Mouse (Mus musculus): Measurements from ENCODE around the gene Carmil1. TPM values are rescaled to one million over a fixed set of nuclear protein-coding genes. Genes with fewer than 3 reads are reported as not detected.

Carmil1 gene
- polyA plus RNA-seq, 2 experiments, result 18.7 to 33.9 TPM

DNA sequence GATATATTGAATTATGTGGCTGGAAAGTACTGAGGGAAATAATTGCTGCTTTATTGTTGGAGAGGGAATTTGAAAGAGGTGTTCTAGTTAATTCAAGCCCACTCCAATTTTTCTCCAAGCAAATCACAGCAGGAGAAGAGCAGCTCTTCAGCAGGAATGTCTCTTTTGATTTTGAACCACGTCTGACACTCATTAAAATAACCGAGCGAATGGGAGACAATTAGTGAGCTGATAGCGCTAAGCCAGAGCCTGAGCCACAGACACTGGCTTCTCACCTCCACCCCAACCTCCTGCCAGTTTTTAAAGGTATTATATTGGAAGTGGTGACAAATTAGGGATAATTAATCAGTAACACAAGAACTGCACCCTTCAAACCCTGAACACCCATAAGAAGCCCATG, 217.8 kb downstream of the Carmil1 start:
- Histone ChIP-seq H3K27me3 (ENCODE audit: control insufficient read depth, insufficient read depth, low read length) (no peaks in the 10 kb centered on the region), H3K4me3 (replicated peaks; ENCODE audit: low read length) (no peak overlapping the region), H3K9ac (ENCODE audit: low read depth, low read length, severe bottlenecking) (no peak overlapping the region), H3K36me3 (ENCODE audit: control insufficient read depth, insufficient read depth, low read length) (peaks cover 13% of the 10 kb centered on the region), H3K27ac (replicated peaks; ENCODE audit: low read depth, low read length) (no peak overlapping the region), H3K9me3 (ENCODE audit: control insufficient read depth, low read length) (no peaks in the 10 kb centered on the region), H3K4me1 (ENCODE audit: control insufficient read depth, insufficient read depth, low read length) (no peaks in the 10 kb centered on the region), H3K4me2 (replicated peaks; ENCODE audit: low read depth, low read length, severe bottlenecking) (no peak overlapping the region)
- no peak for DNase-seq (ENCODE audit: low spot score)
- no peak for TF ChIP-seq POLR2A (IDR thresholded peaks at IDR 0.05; ENCODE audit: borderline replicate concordance, extremely low read depth, insufficient read depth, insufficient read length)
- WGBS, result 38% methylated on average over 4 of the region's 4 CpGs
- ATAC-seq (ENCODE audit: low FRiP score, low read depth), result no peak

DNA sequence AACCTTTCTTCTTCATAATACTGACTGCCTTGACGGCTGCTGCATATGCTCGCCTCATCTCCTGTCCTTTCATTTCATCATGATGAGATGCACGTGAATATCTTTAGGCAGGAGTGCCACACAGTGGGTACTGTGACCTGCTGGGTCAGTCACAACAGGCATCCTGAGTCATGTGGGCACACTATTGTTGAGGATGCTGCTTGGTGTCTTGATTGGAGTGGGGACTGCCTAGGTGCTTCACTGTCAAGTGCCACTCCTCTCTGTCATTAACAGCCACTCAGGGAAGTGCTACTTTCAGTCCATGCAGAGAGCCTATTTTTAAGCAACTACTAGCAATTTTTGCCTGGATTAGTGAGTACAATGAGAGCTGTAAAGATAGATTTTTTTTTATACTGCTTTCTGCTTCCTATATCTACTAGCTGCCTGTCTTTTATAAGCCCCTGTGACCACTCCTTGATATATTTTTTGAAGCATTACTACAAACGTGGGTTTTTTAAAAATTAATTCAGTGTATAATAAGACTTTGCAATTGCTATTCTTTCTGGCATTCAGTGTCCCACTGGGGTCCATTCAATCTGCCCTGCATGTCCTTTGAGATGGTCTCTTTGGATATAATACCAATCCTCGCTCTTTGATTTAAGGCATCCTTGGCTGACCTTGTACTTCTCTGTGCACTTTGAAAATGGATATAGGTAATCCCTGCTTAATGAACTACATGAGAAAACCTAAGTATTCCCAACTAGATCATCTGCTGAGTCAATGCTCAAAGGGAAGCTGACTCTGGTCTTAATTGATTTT, 225.3 kb downstream of the Carmil1 start:
- H3K4me2 ChIP-seq (replicated peaks; ENCODE audit: low read depth, low read length, severe bottlenecking), result no peak overlapping the region
- H3K9ac ChIP-seq (ENCODE audit: low read depth, low read length, severe bottlenecking), result no peak overlapping the region
- no peak for TF ChIP-seq POLR2A (IDR thresholded peaks at IDR 0.05; ENCODE audit: borderline replicate concordance, extremely low read depth, insufficient read depth, insufficient read length)
- no peak for ATAC-seq (ENCODE audit: low FRiP score, low read depth)
- no peak overlapping the region for H3K4me3 ChIP-seq (replicated peaks; ENCODE audit: low read length)
- WGBS, result 81% methylated on average over 5 of the region's 5 CpGs
- no peaks in the 10 kb centered on the region for H3K9me3 ChIP-seq (ENCODE audit: control insufficient read depth, low read length)
- H3K27ac ChIP-seq (replicated peaks; ENCODE audit: low read depth, low read length), result no peak overlapping the region
- no peaks in the 10 kb centered on the region for H3K4me1 ChIP-seq (ENCODE audit: control insufficient read depth, insufficient read depth, low read length)
- no peaks in the 10 kb centered on the region for H3K27me3 ChIP-seq (ENCODE audit: control insufficient read depth, insufficient read depth, low read length)
- no peak for DNase-seq (ENCODE audit: low spot score)
- H3K36me3 ChIP-seq (ENCODE audit: control insufficient read depth, insufficient read depth, low read length), result no peaks in the 10 kb centered on the region

DNA sequence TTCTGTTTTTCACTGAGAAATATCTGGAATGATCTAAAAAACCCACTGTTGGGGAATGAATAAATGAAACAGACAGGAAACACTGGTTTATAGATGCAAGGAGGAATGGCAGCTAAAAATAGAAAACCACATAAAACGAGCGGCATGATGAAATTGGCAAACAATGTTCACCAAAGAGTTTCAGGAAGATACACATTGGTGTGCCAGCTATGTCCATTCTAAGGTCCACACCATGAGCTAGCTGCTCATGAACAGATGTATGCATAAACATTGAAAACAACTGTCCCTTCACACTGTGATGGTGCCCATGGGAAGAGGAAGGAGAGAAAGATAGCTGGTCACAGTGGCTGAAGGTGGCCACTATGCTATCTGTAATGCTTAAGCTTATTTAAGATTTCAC, 229.1 kb downstream of the Carmil1 start:
- no peaks in the 10 kb centered on the region for H3K4me1 ChIP-seq (ENCODE audit: control insufficient read depth, insufficient read depth, low read length)
- no peak overlapping the region for H3K4me2 ChIP-seq (replicated peaks; ENCODE audit: low read depth, low read length, severe bottlenecking)
- H3K9ac ChIP-seq (ENCODE audit: low read depth, low read length, severe bottlenecking), result no peak overlapping the region
- ATAC-seq (ENCODE audit: low FRiP score, low read depth) (no peak), DNase-seq (ENCODE audit: low spot score) (no peak)
- no peaks in the 10 kb centered on the region for H3K9me3 ChIP-seq (ENCODE audit: control insufficient read depth, low read length)
- no peak overlapping the region for H3K4me3 ChIP-seq (replicated peaks; ENCODE audit: low read length)
- no peaks in the 10 kb centered on the region for H3K36me3 ChIP-seq (ENCODE audit: control insufficient read depth, insufficient read depth, low read length)
- TF ChIP-seq POLR2A (IDR thresholded peaks at IDR 0.05; ENCODE audit: borderline replicate concordance, extremely low read depth, insufficient read depth, insufficient read length), result no peak
- 77% methylated on average over 2 of the region's 2 CpGs for WGBS
- no peaks in the 10 kb centered on the region for H3K27me3 ChIP-seq (ENCODE audit: control insufficient read depth, insufficient read depth, low read length)
- no peak overlapping the region for H3K27ac ChIP-seq (replicated peaks; ENCODE audit: low read depth, low read length)

DNA sequence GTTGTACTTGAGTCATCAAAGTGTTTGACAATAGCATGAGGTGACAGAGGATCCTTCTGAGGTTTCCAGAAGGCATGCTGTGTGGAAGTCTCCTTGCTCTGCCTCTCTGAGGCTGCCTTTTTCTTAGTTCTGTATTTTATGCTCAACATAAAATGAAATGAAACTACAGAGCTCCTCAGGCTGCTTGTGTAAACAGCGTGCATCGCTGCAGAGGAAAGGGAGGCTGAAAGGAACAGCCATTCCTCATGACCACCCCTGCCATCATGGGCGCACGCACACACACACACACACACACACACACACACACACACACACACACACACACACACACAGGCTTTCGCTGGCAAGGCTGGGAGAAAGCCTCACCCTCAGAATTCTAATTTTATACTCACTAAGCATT, 230.3 kb downstream of the Carmil1 start:
- no peak overlapping the region for H3K9ac ChIP-seq (ENCODE audit: low read depth, low read length, severe bottlenecking)
- H3K9me3 ChIP-seq (ENCODE audit: control insufficient read depth, low read length), result no peaks in the 10 kb centered on the region
- H3K27ac ChIP-seq (replicated peaks; ENCODE audit: low read depth, low read length), result no peak overlapping the region
- no peaks in the 10 kb centered on the region for H3K36me3 ChIP-seq (ENCODE audit: control insufficient read depth, insufficient read depth, low read length)
- TF ChIP-seq POLR2A (IDR thresholded peaks at IDR 0.05; ENCODE audit: borderline replicate concordance, extremely low read depth, insufficient read depth, insufficient read length), result no peak
- no peaks in the 10 kb centered on the region for H3K27me3 ChIP-seq (ENCODE audit: control insufficient read depth, insufficient read depth, low read length)
- ATAC-seq (ENCODE audit: low FRiP score, low read depth) (no peak), DNase-seq (ENCODE audit: low spot score) (no peak)
- WGBS, result 90% methylated on average over 5 of the region's 5 CpGs
- no peaks in the 10 kb centered on the region for H3K4me1 ChIP-seq (ENCODE audit: control insufficient read depth, insufficient read depth, low read length)
- H3K4me2 ChIP-seq (replicated peaks; ENCODE audit: low read depth, low read length, severe bottlenecking), result no peak overlapping the region
- H3K4me3 ChIP-seq (replicated peaks; ENCODE audit: low read length), result no peak overlapping the region

DNA sequence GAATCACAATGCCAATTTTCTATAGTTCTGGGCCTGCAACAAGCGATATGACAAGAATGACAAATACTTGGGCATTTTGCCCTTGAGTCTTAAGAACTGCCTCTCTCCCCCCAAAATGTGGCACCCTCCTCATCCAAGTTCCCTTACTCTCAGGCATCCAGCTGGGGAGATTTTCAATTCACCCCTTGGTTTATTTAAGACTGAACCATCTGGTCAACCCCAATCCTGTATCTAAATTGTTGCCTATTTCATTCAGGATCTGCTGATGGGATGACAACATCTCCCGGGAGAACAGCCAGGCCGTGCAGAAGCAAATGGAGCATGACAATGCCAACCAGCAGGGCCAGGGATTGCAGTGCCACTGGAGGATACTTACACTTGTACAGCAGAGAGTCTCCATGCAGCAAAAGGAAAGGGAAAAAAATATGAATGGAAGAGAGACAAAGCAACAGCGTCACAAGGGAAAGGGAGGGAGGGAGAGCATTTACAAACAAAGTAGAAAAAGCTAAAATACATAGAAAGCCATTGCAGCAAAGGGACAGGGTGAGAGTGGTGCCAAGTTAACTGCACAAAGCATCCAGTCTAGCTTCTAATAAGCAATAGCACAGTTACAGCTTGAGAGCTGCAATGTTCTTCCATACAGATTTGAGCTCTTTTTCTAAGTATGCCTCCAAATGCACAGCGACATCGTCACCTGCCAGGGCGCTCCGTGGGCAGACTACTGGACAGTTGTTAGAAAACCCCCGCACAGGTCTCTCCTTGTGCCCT, 231.1 kb downstream of the Carmil1 start:
- Histone ChIP-seq H3K27ac (replicated peaks; ENCODE audit: low read depth, low read length) (no peak overlapping the region), H3K36me3 (ENCODE audit: control insufficient read depth, insufficient read depth, low read length) (peaks cover 4% of the 10 kb centered on the region; the same call in 1 of the 2 replicates), H3K9ac (ENCODE audit: low read depth, low read length, severe bottlenecking) (no peak overlapping the region), H3K4me3 (replicated peaks; ENCODE audit: low read length) (no peak overlapping the region), H3K4me2 (replicated peaks; ENCODE audit: low read depth, low read length, severe bottlenecking) (no peak overlapping the region), H3K27me3 (ENCODE audit: control insufficient read depth, insufficient read depth, low read length) (no peaks in the 10 kb centered on the region), H3K9me3 (ENCODE audit: control insufficient read depth, low read length) (no peaks in the 10 kb centered on the region), H3K4me1 (ENCODE audit: control insufficient read depth, insufficient read depth, low read length) (no peaks in the 10 kb centered on the region)
- TF ChIP-seq POLR2A (IDR thresholded peaks at IDR 0.05; ENCODE audit: borderline replicate concordance, extremely low read depth, insufficient read depth, insufficient read length), result no peak
- DNase-seq (ENCODE audit: low spot score) (peak; percentile 8), ATAC-seq (ENCODE audit: low FRiP score, low read depth) (no peak)
- WGBS, result 79% methylated on average over 9 of the region's 9 CpGs
